Mouse (Mus musculus) induced T-regulatory cell, adult 2 months (primary cell): ENCODE data around the gene Nrxn1.

Source experiments
- DNase-seq: peaks from one replicate; pipeline ENCODE4 v3.0.0-alpha.2; 2012; ENCODE audit warnings: low read depth

The Nrxn1 gene

GRCm38 (mm10) chr17:90443067-90443466 is 649.8 kb downstream of the Nrxn1 start:
- no peak for DNase-seq

GRCm38 (mm10) chr17:90435836-90436235 is 657.0 kb downstream of the Nrxn1 start:
- DNase-seq, result no peak

GRCm38 (mm10) chr17:90435371-90435770 is 657.5 kb downstream of the Nrxn1 start:
- no peak for DNase-seq

GRCm38 (mm10) chr17:90430211-90430610 is 662.7 kb downstream of the Nrxn1 start:
- DNase-seq, result no peak

- no peak for DNase-seq
Observed at GRCm38 (mm10) chr17:90425974-90426373, 666.9 kb downstream of the Nrxn1 start.

GRCm38 (mm10) chr17:90422591-90422990 is 670.3 kb downstream of the Nrxn1 start:
- no peak for DNase-seq

GRCm38 (mm10) chr17:90420757-90421156 is 672.1 kb downstream of the Nrxn1 start:
- DNase-seq, result no peak

- no peak for DNase-seq
Observed at GRCm38 (mm10) chr17:90419615-90420014, 673.3 kb downstream of the Nrxn1 start.

- DNase-seq, result no peak
Observed at GRCm38 (mm10) chr17:90396357-90396756, 696.5 kb downstream of the Nrxn1 start.

- no peak for DNase-seq
Observed at GRCm38 (mm10) chr17:90394606-90395005, 698.3 kb downstream of the Nrxn1 start.

- DNase-seq, result no peak
Observed at GRCm38 (mm10) chr17:90392751-90393150, 700.1 kb downstream of the Nrxn1 start.

GRCm38 (mm10) chr17:90390316-90391212 is 702.3 kb downstream of the Nrxn1 start:
- no peak for DNase-seq

- DNase-seq, result no peak
Observed at GRCm38 (mm10) chr17:90384856-90385255, 708.0 kb downstream of the Nrxn1 start.

GRCm38 (mm10) chr17:90382496-90383443 is 710.1 kb downstream of the Nrxn1 start:
- DNase-seq, result no peak

GRCm38 (mm10) chr17:90376533-90376932 is 716.3 kb downstream of the Nrxn1 start:
- DNase-seq, result no peak

- no peak for DNase-seq
Observed at GRCm38 (mm10) chr17:90362169-90362568, 730.7 kb downstream of the Nrxn1 start.

- DNase-seq, result no peak
Observed at GRCm38 (mm10) chr17:90349385-90350095, 743.3 kb downstream of the Nrxn1 start.

- DNase-seq, result no peak
Observed at GRCm38 (mm10) chr17:90346735-90347475, 746.0 kb downstream of the Nrxn1 start.

- DNase-seq, result no peak
Observed at GRCm38 (mm10) chr17:90333445-90333844, 759.4 kb downstream of the Nrxn1 start.

- DNase-seq, result no peak
Observed at GRCm38 (mm10) chr17:90323674-90324073, 769.2 kb downstream of the Nrxn1 start.

- no peak for DNase-seq
Observed at GRCm38 (mm10) chr17:90272225-90272624, 820.6 kb downstream of the Nrxn1 start.
